In the genomic region with DNA sequence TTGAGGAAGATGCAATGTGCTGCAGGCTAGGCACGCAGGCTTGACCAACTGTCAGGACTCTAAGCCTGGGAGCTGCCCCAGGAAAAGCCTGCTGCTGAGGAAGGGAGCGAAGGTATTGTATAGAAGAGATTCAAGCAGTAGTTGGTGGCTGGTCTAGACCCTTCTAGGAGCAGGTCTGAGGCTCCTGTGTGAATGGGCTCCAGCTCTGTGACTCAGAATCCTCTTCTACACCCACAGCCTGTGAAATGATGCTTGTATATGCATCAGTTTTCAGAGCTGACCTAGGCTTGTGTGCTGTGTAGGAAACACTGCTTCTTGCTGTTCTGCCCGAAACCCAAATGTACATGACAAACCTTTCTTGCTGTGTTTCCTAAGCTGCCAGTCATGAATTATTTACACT, we compare ENCODE assay signal across 22 mouse cellular contexts.
"Had no signal": no experiment of that assay in that cellular context is flagged by ENCODE, and none has a peak within 500 bp of the region (broad histone marks: within the 10 kb centered on the region; RNA-seq: fewer than 3 reads in every experiment).

No protein-coding gene starts in this region.

- H3K27ac ChIP-seq: kidney, postnatal 0 days; layer of hippocampus, adult 2 months; limb, embryonic 10.5 days; limb, embryonic 13.5 days; liver, embryonic 12.5 days; liver, embryonic 15.5 days; lung, embryonic 15.5 days; midbrain, embryonic 10.5 days; stomach, embryonic 15.5 days had no signal

- H3K4me3 ChIP-seq: layer of hippocampus, adult 2 months; limb, embryonic 10.5 days; limb, embryonic 13.5 days; liver, embryonic 12.5 days; liver, embryonic 15.5 days; lung, embryonic 15.5 days; megakaryocyte, embryonic 14.5 days; midbrain, embryonic 10.5 days; midbrain, embryonic 15.5 days; stomach, embryonic 15.5 days had no signal

- H3K27me3 ChIP-seq: limb, embryonic 13.5 days; liver, embryonic 12.5 days; liver, embryonic 15.5 days; lung, embryonic 15.5 days; midbrain, embryonic 15.5 days; stomach, embryonic 15.5 days had no signal

- H3K36me3 ChIP-seq: liver, embryonic 12.5 days; liver, embryonic 15.5 days; lung, embryonic 15.5 days; stomach, embryonic 15.5 days had no signal

- H3K4me1 ChIP-seq: liver, embryonic 12.5 days; liver, embryonic 15.5 days; lung, embryonic 15.5 days; megakaryocyte, embryonic 14.5 days; stomach, embryonic 15.5 days had no signal

- H3K4me2 ChIP-seq: limb, embryonic 13.5 days; liver, embryonic 12.5 days; liver, embryonic 15.5 days; lung, embryonic 15.5 days; midbrain, embryonic 15.5 days; stomach, embryonic 15.5 days had no signal

- H3K9ac ChIP-seq: limb, embryonic 13.5 days; liver, embryonic 12.5 days; liver, embryonic 15.5 days; lung, embryonic 15.5 days; midbrain, embryonic 15.5 days; stomach, embryonic 15.5 days had no signal

- DNase-seq: kidney, adult 2 months; kidney, postnatal 25 days; layer of hippocampus, adult 9-11 months; layer of hippocampus, postnatal 36 days; liver; lung, adult 18-20 months; lung, postnatal 10 days; lung, postnatal 36 days; right cerebral cortex, postnatal 14 days; spleen, adult 18-20 months; thymus, postnatal 25 days had no signal

- ATAC-seq: liver, embryonic 12.5 days had no signal

- H3K9me3 ChIP-seq: limb, embryonic 10.5 days; limb, embryonic 13.5 days; liver, embryonic 12.5 days; liver, embryonic 15.5 days; lung, embryonic 15.5 days; megakaryocyte, embryonic 14.5 days; midbrain, embryonic 10.5 days; midbrain, embryonic 15.5 days; stomach, embryonic 15.5 days had no signal
